Mouse (Mus musculus) ES-E14 (cell line): ENCODE measurements at regions not wholly inside any gene's neighbourhood (a gene's known extent, or its start where the extent isn't known, plus 50 kb on each side); places are given as distances from the start of the nearest gene placed in this dataset.

Experiments used
- DNase-seq: peaks from one replicate; pipeline ENCODE4 v3.0.0-alpha.2; 2013; ENCODE audit warnings: low read depth, low spot score
- H3K27ac ChIP-seq: 2 replicates; pipeline ENCODE4 v1.5.1; 2012; ENCODE audit warnings: low read depth, mild to moderate bottlenecking, low read length, moderate library complexity, mixed read lengths; ENCODE audit not compliant: poor library complexity, insufficient read depth, severe bottlenecking
- H3K36me3 ChIP-seq: 2 replicates; pipeline ENCODE4 v1.6.1; 2012; ENCODE audit warnings: mild to moderate bottlenecking, low read length, moderate library complexity, mixed read lengths; ENCODE audit not compliant: control insufficient read depth, poor library complexity, insufficient read depth, severe bottlenecking
- H3K4me1 ChIP-seq, 2 experiments: fragments of 150-350 bp in 1 of 2; sonication (generic) in 1 of 2; 2 replicates each; pipeline ENCODE4 v1.6.1; 2012; ENCODE audit warnings: low read length in 2 of 2, mild to moderate bottlenecking in 1 of 2, mixed read lengths in 1 of 2; ENCODE audit not compliant: control insufficient read depth in 2 of 2, insufficient read depth in 2 of 2, poor library complexity in 1 of 2
- H3K4me3 ChIP-seq, 2 experiments: fragments of 150-350 bp in 1 of 2; sonication (generic) in 1 of 2; 2 replicates each; pipeline ENCODE4 v1.5.1; 2012; ENCODE audit warnings: low read length in 2 of 2, low read depth in 1 of 2, mild to moderate bottlenecking in 1 of 2, mixed read lengths in 1 of 2; ENCODE audit not compliant: insufficient read depth in 1 of 2, poor library complexity in 1 of 2, severe bottlenecking in 1 of 2
- H3K9ac ChIP-seq: 2 replicates; pipeline ENCODE4 v1.6.1; 2012; ENCODE audit warnings: low read depth, mild to moderate bottlenecking, low read length, mixed read lengths; ENCODE audit not compliant: poor library complexity, insufficient read depth, severe bottlenecking
- H3K9me3 ChIP-seq: fragments of 150-350 bp; sonication (generic); 2 replicates; pipeline ENCODE4 v1.6.1; 2012; ENCODE audit warnings: low read depth, mild to moderate bottlenecking, low read length; ENCODE audit not compliant: control insufficient read depth, insufficient read depth
- CHD2 ChIP-seq: IDR thresholded peaks from 2 replicates; pipeline ENCODE4 v1.6.1; 2014; ENCODE audit warnings: mild to moderate bottlenecking, low read depth, low read length, inconsistent platforms
- HCFC1 ChIP-seq: IDR thresholded peaks from 2 replicates; pipeline ENCODE4 v1.6.1; 2012; ENCODE audit warnings: low read length, inconsistent platforms, borderline replicate concordance; ENCODE audit not compliant: insufficient read depth
- MAFK ChIP-seq: IDR thresholded peaks from 2 replicates; pipeline ENCODE4 v1.6.1; 2014; ENCODE audit warnings: mild to moderate bottlenecking, low read depth, low read length, inconsistent platforms; ENCODE audit not compliant: insufficient read depth
- ZC3H11A ChIP-seq: IDR thresholded peaks from 2 replicates; pipeline ENCODE4 v1.6.1; 2012; ENCODE audit warnings: low read depth, mild to moderate bottlenecking, inconsistent platforms, low read length, borderline replicate concordance
- ZNF384 ChIP-seq: IDR thresholded peaks from 2 replicates; pipeline ENCODE4 v1.6.1; 2012; ENCODE audit warnings: low read depth, low read length, inconsistent platforms
- in situ Hi-C, 2 experiments: fragments of 600-800 bp; cut with MboI; formaldehyde crosslinking; loops; one replicate each; pipeline ENCODE4 v1.15.1; 2025; ENCODE audit warnings: low sequenced_read_pairs in 2 of 2, inconsistent platforms in 1 of 2; ENCODE audit not compliant: unreplicated experiment in 2 of 2

GRCm38 (mm10) chr1:186198391-186198790, 81.3 kb upstream of the Lyplal1 start:
- Histone ChIP-seq H3K4me3 (no peak overlapping the region), H3K27ac (no peak overlapping the region), H3K36me3 (no peaks in the 10 kb centered on the region), H3K9ac (no peak overlapping the region), H3K9me3 (no peaks in the 10 kb centered on the region), H3K4me1 (no peaks in the 10 kb centered on the region)
- no peak for DNase-seq
- TF ChIP-seq HCFC1 (no peak), ZC3H11A (no peak), ZNF384 (no peak), MAFK (no peak), CHD2 (no peak)
- in situ Hi-C loops, result no loop called here

- Histone ChIP-seq H3K27ac (no peak overlapping the region), H3K4me1 (no peaks in the 10 kb centered on the region), H3K4me3 (no peak overlapping the region), H3K36me3 (no peaks in the 10 kb centered on the region), H3K9ac (no peak overlapping the region), H3K9me3 (no peaks in the 10 kb centered on the region)
- TF ChIP-seq ZNF384 (no peak), CHD2 (no peak), ZC3H11A (no peak), MAFK (no peak), HCFC1 (no peak)
- no peak for DNase-seq
- in situ Hi-C loops, result no loop called here
Measured at GRCm38 (mm10) chr1:186197057-186197456, 79.9 kb upstream of the Lyplal1 start.

- no peaks in the 10 kb centered on the region for H3K36me3 ChIP-seq
- H3K4me3 ChIP-seq, result no peak overlapping the region
- no peaks in the 10 kb centered on the region for H3K9me3 ChIP-seq
- in situ Hi-C loops, result no loop called here
- no peaks in the 10 kb centered on the region for H3K4me1 ChIP-seq
- TF ChIP-seq ZNF384, result no peak
- no peak for TF ChIP-seq HCFC1
- no peak for TF ChIP-seq ZC3H11A
- TF ChIP-seq MAFK, result no peak
- TF ChIP-seq CHD2, result no peak
- no peak overlapping the region for H3K27ac ChIP-seq
- DNase-seq, result no peak
- H3K9ac ChIP-seq, result no peak overlapping the region
Measured at GRCm38 (mm10) chr1:186189390-186189789, 72.3 kb upstream of the Lyplal1 start.

- no peak overlapping the region for H3K4me3 ChIP-seq
- TF ChIP-seq ZC3H11A (no peak), CHD2 (no peak), HCFC1 (no peak), MAFK (no peak), ZNF384 (no peak)
- no peak for DNase-seq
- no peak overlapping the region for H3K27ac ChIP-seq
- no peak overlapping the region for H3K9ac ChIP-seq
- H3K4me1 ChIP-seq, result no peaks in the 10 kb centered on the region
- H3K9me3 ChIP-seq, result no peaks in the 10 kb centered on the region
- no peaks in the 10 kb centered on the region for H3K36me3 ChIP-seq
- in situ Hi-C loops, result no loop called here
Measured at GRCm38 (mm10) chr1:186187372-186187771, 70.3 kb upstream of the Lyplal1 start.

GRCm38 (mm10) chr1:186183204-186183651, 66.1 kb upstream of the Lyplal1 start:
- DNase-seq, result no peak
- Histone ChIP-seq H3K4me3 (no peak overlapping the region), H3K36me3 (no peaks in the 10 kb centered on the region), H3K27ac (no peak overlapping the region), H3K9ac (no peak overlapping the region), H3K9me3 (no peaks in the 10 kb centered on the region), H3K4me1 (no peaks in the 10 kb centered on the region)
- TF ChIP-seq ZC3H11A, result no peak
- TF ChIP-seq MAFK, result no peak
- no peak for TF ChIP-seq HCFC1
- no peak for TF ChIP-seq CHD2
- no peak for TF ChIP-seq ZNF384
- in situ Hi-C loops, result no loop called here
